Mouse (Mus musculus) WW6 (cell line): ENCODE data around the gene Fam166b.

Experiments used
- DNase-seq: peaks from one replicate; pipeline ENCODE4 v3.0.0-alpha.2; 2013; ENCODE audit warnings: low read depth, low spot score

Fam166b gene

DNA sequence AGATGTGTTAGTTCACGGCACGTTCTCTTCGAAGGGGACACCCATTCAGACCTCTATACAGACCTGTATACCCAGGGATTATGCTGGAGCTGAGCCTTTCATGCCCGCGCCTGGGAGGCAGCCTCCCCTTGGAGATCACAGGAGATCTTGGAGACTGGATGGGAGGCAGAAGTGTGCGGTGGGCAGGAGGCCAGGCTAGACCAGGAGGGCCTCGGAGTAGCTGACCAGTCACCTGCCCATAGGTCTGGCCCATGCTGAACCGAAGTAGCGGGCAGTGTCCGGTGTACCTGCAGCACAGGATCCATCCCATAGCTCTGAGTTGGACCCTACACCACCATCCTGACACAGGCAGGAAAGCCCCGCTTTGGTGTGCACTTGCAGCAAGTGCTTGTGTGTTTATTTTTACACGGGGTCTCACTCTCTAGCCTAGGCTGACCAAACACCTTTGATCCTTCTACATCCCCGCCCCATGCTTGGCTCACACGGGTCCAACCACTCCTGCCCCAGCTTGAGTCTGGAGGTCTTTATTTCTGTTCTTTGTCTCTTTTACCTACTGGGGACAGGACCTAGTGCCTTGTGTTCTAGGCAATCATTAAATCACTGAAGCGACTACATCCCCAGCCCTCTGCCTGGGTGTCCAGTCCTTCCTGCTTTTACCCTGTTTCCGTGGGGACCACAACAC lies 613 bp downstream of the Fam166b start:
- no peak for DNase-seq

GRCm38 (mm10) chr4:43427501-43428179 lies 1.3 kb downstream of the Fam166b start:
- DNase-seq, result no peak

- no peak for DNase-seq
These were observed 2.4 kb downstream of the Fam166b start for GRCm38 (mm10) chr4:43426487-43426886.

DNA sequence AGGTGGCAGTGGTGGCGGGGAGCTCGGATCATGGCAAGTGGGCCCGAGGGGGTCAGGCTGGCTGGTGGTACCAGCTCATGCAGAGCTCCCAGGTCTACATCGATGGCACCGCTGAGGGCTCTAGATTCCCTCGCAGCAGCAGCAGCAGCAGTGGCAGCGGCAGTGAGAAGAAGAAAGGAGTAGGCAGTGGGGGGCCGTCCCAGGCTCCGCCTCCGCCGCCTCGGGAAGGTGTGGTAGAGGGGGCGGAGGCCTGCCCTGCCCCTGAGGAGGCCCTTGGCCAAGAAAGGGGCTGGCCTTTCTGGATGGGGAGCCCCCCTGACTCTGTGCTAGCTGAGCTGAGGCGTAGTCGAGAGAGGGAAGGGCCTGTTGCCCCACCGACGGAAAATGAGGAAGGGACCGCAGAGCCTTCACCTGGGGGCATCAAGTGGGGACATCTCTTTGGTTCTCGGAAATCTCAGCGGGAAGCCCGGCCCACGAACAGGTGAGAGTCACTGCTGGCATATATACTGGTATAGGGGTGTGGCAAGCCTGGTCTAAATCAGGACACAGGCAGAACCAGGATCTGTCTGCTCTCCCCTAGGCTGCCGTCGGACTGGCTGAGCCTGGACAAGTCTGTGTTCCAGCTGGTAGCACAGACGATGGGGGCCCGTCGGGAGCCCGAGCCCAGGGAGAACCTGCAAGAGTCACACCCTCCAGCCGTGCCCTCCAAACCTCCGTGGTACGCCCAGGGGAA lies 3.1 kb downstream of the Fam166b start:
- no peak for DNase-seq

GRCm38 (mm10) chr4:43425197-43425596 lies 3.7 kb downstream of the Fam166b start:
- no peak for DNase-seq

GRCm38 (mm10) chr4:43424072-43424471 lies 4.9 kb downstream of the Fam166b start:
- no peak for DNase-seq

DNA sequence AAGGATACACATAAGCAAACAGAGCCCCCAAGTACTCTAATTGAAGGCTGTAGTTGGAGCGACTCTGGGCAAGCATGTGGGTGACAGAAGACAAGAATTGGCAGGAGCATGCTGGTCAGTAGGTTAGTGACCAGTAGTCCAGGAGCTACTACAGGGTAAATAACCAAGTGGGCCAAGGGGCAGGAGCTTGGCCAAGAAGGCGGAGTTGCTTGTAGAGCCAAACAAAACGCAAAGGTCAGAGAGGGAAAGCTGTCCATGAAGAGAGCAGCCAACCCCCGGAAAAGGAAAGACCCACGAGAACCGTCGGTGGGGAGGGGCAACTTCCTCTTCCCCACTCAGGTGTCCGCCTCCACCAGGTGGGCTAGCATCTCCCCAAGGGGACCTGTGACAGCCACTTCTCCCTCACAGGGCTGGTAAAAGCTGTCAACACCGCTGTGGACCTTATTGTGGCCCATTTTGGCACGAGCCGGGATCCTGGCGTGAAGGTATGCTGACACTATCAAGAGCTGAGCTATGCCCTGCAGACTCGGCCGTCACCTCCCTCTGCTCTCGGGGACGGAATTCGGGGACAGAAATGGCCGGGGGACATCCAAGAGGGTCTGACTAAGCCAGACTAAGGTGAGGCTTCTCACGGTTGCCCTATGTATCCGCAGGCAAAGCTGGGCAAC lies 5.5 kb downstream of the Fam166b start:
- no peak for DNase-seq

- DNase-seq, result no peak
These were observed 7.2 kb downstream of the Fam166b start for GRCm38 (mm10) chr4:43421632-43422240.

GRCm38 (mm10) chr4:43420305-43420704 lies 8.6 kb downstream of the Fam166b start:
- DNase-seq, result no peak

DNA sequence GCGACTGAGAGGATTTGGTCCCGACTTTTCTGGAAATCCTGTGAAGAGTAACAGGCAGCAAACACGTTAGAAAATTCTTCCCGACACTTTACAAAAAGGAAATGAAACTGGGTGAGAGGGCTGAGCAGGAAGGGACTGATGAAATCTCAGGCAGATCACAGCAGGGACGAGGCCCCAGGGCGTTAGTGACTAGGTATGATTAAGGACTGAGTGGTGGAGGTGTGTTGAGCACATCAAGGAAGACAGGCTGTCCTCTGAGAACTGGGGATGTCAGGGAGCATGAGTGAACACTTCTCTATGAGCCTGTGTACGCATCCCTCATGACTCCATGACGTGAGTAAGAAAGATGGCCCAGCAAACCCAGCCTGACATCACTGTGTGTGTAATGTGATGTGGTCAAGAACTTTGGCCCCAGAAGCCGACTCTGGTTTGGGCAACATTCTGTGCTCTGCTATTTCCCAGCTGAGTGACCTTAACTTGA lies 9.1 kb downstream of the Fam166b start:
- no peak for DNase-seq

GRCm38 (mm10) chr4:43418973-43419656 lies 9.8 kb downstream of the Fam166b start:
- no peak for DNase-seq

DNA sequence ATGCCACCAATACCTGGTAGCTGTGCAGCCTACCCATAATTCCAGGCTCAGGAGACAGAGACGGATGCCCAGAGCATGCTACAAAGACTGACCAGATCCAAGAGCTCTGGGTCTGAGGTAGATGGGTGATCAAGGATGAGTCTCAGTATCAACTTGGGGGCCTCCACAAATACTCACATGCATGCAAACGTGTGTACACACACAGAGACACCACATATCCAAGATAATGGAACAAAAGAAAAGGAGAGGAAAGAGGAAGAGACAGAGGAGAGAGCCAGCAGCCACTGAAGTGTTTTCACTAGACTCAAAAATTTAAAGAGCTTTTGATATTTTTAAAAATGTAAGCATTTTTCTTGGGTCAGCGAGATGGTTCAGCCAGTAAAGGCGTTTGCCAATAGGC lies 10.5 kb downstream of the Fam166b start:
- DNase-seq, result no peak

- DNase-seq, result no peak
These were observed 11.5 kb downstream of the Fam166b start for GRCm38 (mm10) chr4:43417269-43418062.

DNA sequence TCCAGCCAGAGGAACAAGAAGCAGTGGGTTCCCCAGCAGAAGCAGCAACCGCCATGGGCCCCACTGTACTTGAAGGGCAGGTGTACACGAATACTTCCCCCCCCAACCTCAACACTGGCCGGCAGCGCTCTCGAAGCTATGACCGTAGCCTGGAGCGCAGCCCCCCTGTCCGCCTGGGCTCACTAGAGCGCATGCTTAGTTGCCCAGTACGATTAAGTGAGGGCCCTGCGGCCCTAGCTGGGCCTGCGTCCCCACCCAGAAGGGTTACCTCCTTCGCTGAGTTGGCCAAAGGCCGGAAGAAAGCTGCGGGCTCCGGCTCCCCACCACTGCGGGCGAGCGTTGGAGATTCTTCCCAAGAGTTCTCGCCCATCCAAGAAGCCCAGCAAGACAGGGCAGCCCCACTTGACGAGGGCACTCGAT lies 12.9 kb downstream of the Fam166b start:
- DNase-seq, result no peak

DNA sequence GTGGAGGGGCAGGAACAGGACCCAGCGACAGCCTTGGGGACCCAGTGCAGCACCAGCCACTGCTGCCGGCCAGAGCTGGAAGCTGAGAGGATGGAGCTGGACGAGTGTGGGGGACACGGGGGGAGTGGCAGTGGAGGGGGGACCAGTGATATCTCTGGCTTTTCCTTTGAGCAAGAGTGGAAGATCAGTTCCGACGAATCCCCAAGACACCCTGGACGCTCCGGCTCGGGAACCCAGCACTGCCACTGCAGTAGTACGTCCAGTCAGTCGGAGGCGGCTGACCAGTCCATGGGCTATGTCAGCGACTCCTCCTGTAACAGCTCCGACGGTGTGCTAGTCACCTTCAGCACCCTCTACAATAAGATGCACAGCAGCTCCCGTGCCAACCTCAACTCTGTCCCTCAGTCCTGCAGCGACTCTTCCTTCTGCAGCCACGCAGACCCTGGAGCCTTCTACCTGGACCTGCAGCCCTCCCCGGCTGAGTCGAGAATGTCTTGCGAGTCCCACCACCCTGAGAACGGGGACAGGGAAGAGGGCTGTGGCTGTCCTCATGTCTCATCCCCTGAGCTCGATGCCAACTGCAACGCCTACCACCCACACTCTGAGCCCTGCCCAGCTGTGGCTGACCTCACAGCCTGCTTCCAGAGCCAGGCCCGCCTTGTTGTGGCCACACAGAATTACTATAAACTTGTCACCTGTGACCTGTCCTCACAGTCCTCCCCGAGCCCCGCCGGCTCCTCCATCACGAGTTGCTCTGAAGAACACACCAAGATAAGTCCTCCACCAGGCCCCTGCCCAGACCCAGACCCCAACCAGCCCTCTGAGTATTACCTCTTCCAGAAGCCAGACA lies 13.5 kb downstream of the Fam166b start:
- no peak for DNase-seq

GRCm38 (mm10) chr4:43414761-43415160 lies 14.2 kb downstream of the Fam166b start:
- DNase-seq, result no peak

GRCm38 (mm10) chr4:43407071-43407920 lies 21.6 kb downstream of the Fam166b start:
- DNase-seq, result no peak
